Mouse (Mus musculus): ENCODE data around the gene Btbd6.

DNA sequence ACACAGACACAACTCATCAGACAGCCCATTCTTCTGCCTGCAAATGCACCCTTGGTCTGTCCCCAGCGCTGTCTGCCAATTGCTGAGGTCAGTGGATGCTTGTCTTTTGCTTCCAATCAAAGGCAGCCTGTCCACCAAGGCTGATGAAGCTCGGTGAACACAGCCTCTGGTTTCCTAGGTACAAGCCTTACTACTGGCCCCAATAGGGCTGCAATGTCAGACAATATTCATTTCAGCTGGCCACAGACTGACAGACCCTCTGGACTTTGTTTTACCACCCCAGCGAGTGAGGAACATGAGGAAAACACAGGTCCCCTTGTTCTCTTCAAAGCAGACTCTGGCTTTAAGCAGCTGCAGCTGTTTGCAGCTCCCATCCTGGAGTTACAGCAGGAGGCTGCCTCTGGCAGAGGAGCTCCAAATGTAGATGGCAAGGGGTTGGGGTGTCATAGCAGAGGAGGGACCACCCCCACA lies 36.8 kb downstream of the Btbd6 start:
- no peak for TF ChIP-seq CTCF (IDR thresholded peaks at IDR 0.05; ENCODE audit: borderline replicate concordance, insufficient read depth, low read depth, low read length)
- no peak for TF ChIP-seq POLR2A (IDR thresholded peaks at IDR 0.05; ENCODE audit: borderline replicate concordance, insufficient read depth, low read length)

Data from cerebellum, adult 2 months (tissue).